Mouse (Mus musculus) liver, postnatal 0 days (tissue): ENCODE data around the gene Hoxa2. TPM values are rescaled to one million over a fixed set of nuclear protein-coding genes. Genes with fewer than 3 reads are reported as not detected.

Experiments used
- ATAC-seq: fragments of 200-750 bp; cut with Nextera tagmentation; 2 replicates; pipeline ENCODE4 v1.8.0; 2017; ENCODE audit warnings: mild to moderate bottlenecking, moderate library complexity
- DNase-seq: peaks from one replicate; pipeline ENCODE4 v3.0.0-alpha.2; 2016
- H3K27ac ChIP-seq: fragments of 300-500 bp; sonication (generic); 2 replicates; pipeline ENCODE4 v1.5.1; 2014; ENCODE audit warnings: antibody characterized with exemption, moderate library complexity, mild to moderate bottlenecking, low read depth
- H3K27me3 ChIP-seq: fragments of 300-500 bp; sonication (generic); 2 replicates; pipeline ENCODE4 v1.6.1; 2014; ENCODE audit warnings: low read length, control low read depth, mixed read lengths; ENCODE audit not compliant: insufficient read depth
- H3K36me3 ChIP-seq: fragments of 300-500 bp; sonication (generic); replicated peaks from 2 replicates; pipeline ENCODE4 v1.6.1; 2014; ENCODE audit warnings: mild to moderate bottlenecking, control low read depth, low read length, moderate library complexity, mixed read lengths; ENCODE audit not compliant: insufficient read depth
- H3K4me1 ChIP-seq: fragments of 300-500 bp; sonication (generic); 2 replicates; pipeline ENCODE4 v1.6.1; 2014; ENCODE audit warnings: antibody characterized with exemption, mild to moderate bottlenecking, control low read depth; ENCODE audit not compliant: insufficient read depth
- H3K4me2 ChIP-seq: fragments of 300-500 bp; sonication (generic); 2 replicates; pipeline ENCODE4 v1.6.1; 2014; ENCODE audit warnings: low read depth, mild to moderate bottlenecking, low read length, moderate library complexity, mixed read lengths
- H3K4me3 ChIP-seq: fragments of 300-500 bp; sonication (generic); 2 replicates; pipeline ENCODE4 v1.5.1; 2014; ENCODE audit warnings: low read depth, low read length
- H3K9ac ChIP-seq: fragments of 300-500 bp; sonication (generic); replicated peaks from 2 replicates; pipeline ENCODE4 v1.6.1; 2014; ENCODE audit warnings: mild to moderate bottlenecking, moderate library complexity
- H3K9me3 ChIP-seq: fragments of 300-500 bp; sonication (generic); 2 replicates; pipeline ENCODE4 v1.6.1; 2016; ENCODE audit warnings: mild to moderate bottlenecking, control low read depth, low read length, mixed read lengths
- CTCF ChIP-seq: sonication (generic); IDR thresholded peaks from 2 replicates; pipeline ENCODE4 v1.5.1; 2016; ENCODE audit warnings: antibody characterized with exemption, low read depth
- EP300 ChIP-seq: IDR thresholded peaks from 2 replicates; pipeline ENCODE4 v1.6.1; 2016; ENCODE audit warnings: antibody characterized with exemption, low read depth, mild to moderate bottlenecking
- WGBS: fragments of 180-500 bp; shearing (Covaris S2); extraction: QIAGEN DNeasy Blood & Tissue Kit; methylation state at CpG from one replicate; pipeline ENCODE4 v1.1.7; 2014; ENCODE audit not compliant: insufficient replicate concordance; 5-methylcytosine and 5-hydroxymethylcytosine counted together
- polyA plus RNA-seq: library from polyadenylated mRNA; unstranded; fragments of >200 nt; fragmentation: Nextera tagmentation; extraction: Ambion mirVana; gene quantifications from 2 replicates; pipeline ENCODE4 v1.2.1, GENCODE M21; 2015

Gene Hoxa2
- polyA plus RNA-seq, 1 experiment from 2014 or later = 0.39 TPM

GRCm38 (mm10) chr6:52172501-52172900, 7.9 kb upstream of the Hoxa2 start:
- H3K4me2 ChIP-seq = peak overlapping the region; percentile 45
- 19% methylated on average over 35 of the region's 35 CpGs for WGBS
- ATAC-seq (peak; percentile 54), DNase-seq (peak; percentile 76)
- H3K36me3 ChIP-seq = no peaks in the 10 kb centered on the region
- H3K27me3 ChIP-seq = peaks cover 90% of the 10 kb centered on the region
- H3K4me3 ChIP-seq = no peak overlapping the region
- H3K27ac ChIP-seq = 0 out of 2 replicates have a peak overlapping the region, but pooled peaks have one; percentile 39
- peaks cover 3% of the 10 kb centered on the region; the same call in 1 of the 2 replicates for H3K4me1 ChIP-seq
- no peak for TF ChIP-seq CTCF
- no peaks in the 10 kb centered on the region for H3K9me3 ChIP-seq
- no peak overlapping the region for H3K9ac ChIP-seq

DNA sequence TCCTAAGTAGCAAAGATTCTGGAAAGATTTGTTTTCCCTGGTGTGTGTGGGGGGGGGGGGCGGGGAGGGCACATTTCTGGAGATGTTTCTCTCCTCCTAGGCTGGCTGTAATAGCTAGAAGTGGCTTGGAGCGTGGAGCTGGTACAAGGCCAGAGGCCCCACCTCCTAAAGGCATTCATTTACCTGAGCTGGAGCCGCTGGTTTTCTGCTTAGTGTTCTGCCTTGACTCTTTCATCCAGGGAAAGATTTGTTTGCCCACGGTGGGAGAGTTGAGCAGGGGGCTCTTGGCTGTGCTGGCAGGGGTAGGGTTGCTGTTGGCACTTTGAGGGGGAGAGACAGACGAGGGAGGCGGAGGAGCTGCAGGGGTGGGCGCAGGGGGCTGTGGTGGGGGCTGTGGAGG, 7.3 kb upstream of the Hoxa2 start:
- no peak for ATAC-seq
- no peak overlapping the region for H3K4me3 ChIP-seq
- no peak for TF ChIP-seq EP300
- TF ChIP-seq CTCF = no peak
- no peaks in the 10 kb centered on the region for H3K36me3 ChIP-seq
- peak overlapping the region; percentile 45; the same call in 1 of the 2 replicates for H3K4me2 ChIP-seq
- no peak overlapping the region for H3K9ac ChIP-seq
- 0 out of 2 replicates have a peak overlapping the region, but pooled peaks have one; percentile 22 for H3K27ac ChIP-seq
- no peak for DNase-seq
- peaks cover 3% of the 10 kb centered on the region; the same call in 1 of the 2 replicates for H3K4me1 ChIP-seq
- no peaks in the 10 kb centered on the region for H3K9me3 ChIP-seq
- 51% methylated on average over 7 of the region's 7 CpGs for WGBS
- H3K27me3 ChIP-seq = peaks cover 90% of the 10 kb centered on the region

DNA sequence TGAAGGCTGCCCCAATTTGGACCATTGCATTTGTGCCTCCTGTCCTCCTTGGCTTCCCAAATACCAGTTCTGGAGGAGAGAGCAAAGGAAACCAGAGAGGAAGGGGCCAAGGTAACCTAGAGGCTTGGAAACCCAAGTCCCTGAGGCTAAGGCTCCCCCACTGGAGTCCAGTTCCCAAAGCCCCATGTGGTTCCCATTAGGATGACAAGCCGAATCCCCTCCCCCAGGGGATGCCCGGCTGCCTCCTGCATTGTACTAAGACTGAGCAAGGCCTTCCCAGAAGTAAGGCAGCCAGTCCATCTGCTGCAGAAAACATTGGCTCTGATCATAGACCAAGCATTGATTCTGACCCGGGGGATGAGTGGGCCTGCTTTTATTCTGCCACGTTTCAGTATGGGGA, 6.7 kb upstream of the Hoxa2 start:
- 41% methylated on average over 4 of the region's 4 CpGs for WGBS
- H3K36me3 ChIP-seq = no peaks in the 10 kb centered on the region
- TF ChIP-seq EP300 = no peak
- TF ChIP-seq CTCF = no peak
- peaks cover 3% of the 10 kb centered on the region; the same call in 1 of the 2 replicates for H3K4me1 ChIP-seq
- no peaks in the 10 kb centered on the region for H3K9me3 ChIP-seq
- no peak overlapping the region for H3K4me3 ChIP-seq
- H3K27ac ChIP-seq = 0 out of 2 replicates have a peak overlapping the region, but pooled peaks have one; percentile 37
- ATAC-seq (no peak), DNase-seq (no peak)
- peaks cover 90% of the 10 kb centered on the region for H3K27me3 ChIP-seq
- H3K9ac ChIP-seq = no peak overlapping the region
- H3K4me2 ChIP-seq = no peak overlapping the region

GRCm38 (mm10) chr6:52170898-52171223, 6.2 kb upstream of the Hoxa2 start:
- H3K4me3 ChIP-seq = no peak overlapping the region
- H3K27me3 ChIP-seq = peaks cover 90% of the 10 kb centered on the region
- no peak; the same call in 1 of the 2 replicates for ATAC-seq
- peaks cover 3% of the 10 kb centered on the region; the same call in 1 of the 2 replicates for H3K4me1 ChIP-seq
- WGBS = 4% methylated on average over 5 of the region's 5 CpGs
- TF ChIP-seq EP300 = no peak
- H3K4me2 ChIP-seq = no peak overlapping the region
- DNase-seq = peak; percentile 18
- H3K9me3 ChIP-seq = no peaks in the 10 kb centered on the region
- H3K36me3 ChIP-seq = no peaks in the 10 kb centered on the region
- H3K9ac ChIP-seq = no peak overlapping the region
- peak overlapping the region; percentile 67; the same call in 1 of the 2 replicates for H3K27ac ChIP-seq

DNA sequence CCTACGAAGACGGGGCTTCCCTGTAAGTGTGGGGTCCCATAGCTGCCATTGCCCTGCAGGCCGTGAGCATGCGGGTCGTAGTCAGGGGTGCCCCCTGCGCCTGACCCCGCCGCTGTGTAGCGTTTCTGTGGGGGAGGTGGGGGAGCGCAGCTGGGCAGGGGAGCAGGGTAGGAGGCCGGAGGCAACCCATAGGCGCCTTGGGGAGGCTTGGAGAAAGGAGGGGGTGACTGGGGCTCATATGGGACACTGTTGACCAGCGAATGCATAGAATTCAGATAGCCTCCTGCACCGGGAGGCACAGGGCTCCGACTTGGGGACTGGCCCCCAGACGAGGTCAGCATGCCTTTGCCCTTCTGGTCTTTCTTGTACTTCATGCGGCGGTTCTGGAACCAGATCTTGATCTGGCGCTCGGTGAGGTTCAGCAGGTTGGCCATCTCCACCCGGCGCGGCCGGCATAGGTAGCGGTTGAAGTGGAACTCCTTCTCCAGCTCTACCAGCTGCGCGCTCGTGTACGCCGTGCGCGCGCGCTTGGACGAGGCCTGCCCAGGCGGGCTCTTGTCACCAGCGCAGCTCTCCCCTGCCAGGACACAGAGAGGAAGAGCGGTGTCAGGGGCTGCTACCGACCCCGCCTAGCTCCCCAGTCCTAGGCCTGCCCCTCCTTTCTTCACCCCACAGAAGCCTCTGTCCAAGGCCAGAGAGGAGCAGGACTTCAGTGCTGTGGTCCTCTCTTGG, 5.7 kb upstream of the Hoxa2 start:
- Histone ChIP-seq H3K9me3 (no peaks in the 10 kb centered on the region), H3K4me3 (no peak overlapping the region), H3K36me3 (no peaks in the 10 kb centered on the region), H3K4me1 (peaks cover 3% of the 10 kb centered on the region; the same call in 1 of the 2 replicates), H3K9ac (0 out of 2 replicates have a peak overlapping the region, but pooled peaks have one; percentile 26), H3K4me2 (peak overlapping the region; percentile 38), H3K27ac (peak overlapping the region; percentile 67), H3K27me3 (peaks cover 92% of the 10 kb centered on the region)
- WGBS = 20% methylated on average over 40 of the region's 40 CpGs
- no peak for TF ChIP-seq CTCF
- peak; percentile 68 for ATAC-seq
- DNase-seq = peak; percentile 23

DNA sequence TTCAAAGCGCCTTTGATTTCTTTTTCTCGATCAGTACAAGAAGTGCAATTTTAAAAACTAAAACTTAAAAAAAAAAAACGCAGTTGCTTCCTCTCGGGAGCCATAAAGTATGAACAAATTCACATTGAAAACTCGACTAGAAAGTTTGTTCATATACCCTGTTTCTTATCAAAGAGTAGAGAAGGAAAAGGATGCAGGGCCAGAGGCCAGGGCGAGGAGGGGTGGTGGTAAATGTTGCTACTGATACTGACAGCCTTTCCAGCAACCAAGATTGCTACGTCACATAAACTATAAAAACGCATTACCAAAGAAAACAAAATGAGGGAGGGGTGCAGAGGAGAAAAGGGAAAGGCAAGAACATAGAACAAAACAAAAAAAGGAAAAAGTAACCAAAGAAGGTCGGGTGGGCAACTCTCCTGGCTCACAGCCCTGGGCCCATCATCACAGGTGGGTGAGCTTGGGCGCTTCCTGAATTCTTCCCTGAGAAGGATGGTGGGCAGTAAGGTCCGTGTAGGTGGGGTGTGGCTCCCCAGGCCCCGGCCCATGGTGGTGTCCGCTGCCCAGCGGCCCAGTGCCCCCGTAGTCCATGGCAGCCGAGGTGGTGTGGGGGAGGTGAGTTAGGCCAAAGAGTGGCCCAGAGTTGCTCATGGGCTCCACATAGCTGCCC, 5.0 kb upstream of the Hoxa2 start:
- Histone ChIP-seq H3K9me3 (no peaks in the 10 kb centered on the region), H3K27me3 (peaks cover 92% of the 10 kb centered on the region), H3K4me2 (peak overlapping the region; percentile 38), H3K9ac (0 out of 2 replicates have a peak overlapping the region, but pooled peaks have one; percentile 26), H3K36me3 (no peaks in the 10 kb centered on the region), H3K4me1 (peaks cover 3% of the 10 kb centered on the region; the same call in 1 of the 2 replicates), H3K27ac (peak overlapping the region; percentile 67), H3K4me3 (no peak overlapping the region)
- ATAC-seq (no peak), DNase-seq (no peak)
- WGBS = 46% methylated on average over 16 of the region's 16 CpGs
- no peak for TF ChIP-seq CTCF
- no peak for TF ChIP-seq EP300
